Mouse (Mus musculus): ENCODE results near the gene Nectin1. TPM values are rescaled to one million over a fixed set of nuclear protein-coding genes. Genes with fewer than 3 reads are reported as not detected.

The Nectin1 gene
- 0.75 and 1.2 TPM in 2 replicates for polyA plus RNA-seq (2015; fragmentation: Nextera tagmentation; extraction: Ambion mirVana)

DNA sequence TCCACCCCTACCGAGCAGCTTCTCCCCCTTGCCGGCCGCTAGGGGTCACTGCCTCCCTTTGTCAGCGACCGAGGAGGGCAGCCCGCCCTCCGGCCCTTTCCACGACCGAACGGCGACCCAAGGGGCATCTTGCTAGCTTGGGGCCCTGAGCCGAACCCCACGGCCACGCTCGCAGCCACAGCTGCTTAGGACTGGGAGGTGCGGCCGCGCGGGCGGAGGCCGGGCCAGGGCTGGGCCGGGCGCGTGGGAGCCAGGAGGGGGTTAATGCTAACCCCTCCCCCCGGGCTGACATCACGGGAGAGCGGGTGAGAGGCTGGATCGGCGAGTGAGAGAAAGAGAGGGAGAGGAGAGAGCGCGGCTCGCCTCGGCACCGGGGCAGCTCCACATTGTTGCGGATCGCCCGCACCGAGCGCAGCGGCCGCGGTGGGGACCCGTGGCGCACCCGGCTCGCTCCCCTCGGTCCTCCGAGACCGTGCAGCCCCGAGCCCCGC lies at the start of gene Nectin1:
Gene Nectin1 (plus strand): TSS at position 338 of the 491 bp plus-strand sequence.

All from spleen, postnatal 0 days (tissue).